Mouse (Mus musculus): Measurements from ENCODE around the gene Arl6ip4.

Gene Arl6ip4

DNA sequence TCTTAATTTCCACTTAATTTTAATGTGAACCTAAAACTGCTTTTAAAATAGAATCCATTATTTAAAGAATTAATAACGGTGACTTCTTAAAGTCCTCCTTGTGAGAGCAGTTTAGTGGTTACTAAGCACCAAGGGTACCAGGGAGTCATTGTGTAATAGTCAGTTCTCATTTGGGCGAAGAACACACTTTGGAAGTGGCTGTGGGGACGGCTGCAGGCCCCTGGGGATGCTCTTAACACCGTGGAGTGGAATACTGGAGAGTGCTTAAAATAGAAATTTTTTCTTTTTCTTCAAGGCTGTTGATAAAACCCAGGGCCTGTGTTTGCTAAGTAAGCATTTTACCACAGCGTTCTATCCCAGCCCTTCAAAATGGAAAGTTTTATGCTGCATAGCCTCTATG is 40.1 kb downstream of the Arl6ip4 start:
- no peak for DNase-seq (ENCODE audit: low spot score)

GRCm38 (mm10) chr5:124158305-124158704 is 42.4 kb downstream of the Arl6ip4 start:
- DNase-seq (ENCODE audit: low spot score), result no peak

DNA sequence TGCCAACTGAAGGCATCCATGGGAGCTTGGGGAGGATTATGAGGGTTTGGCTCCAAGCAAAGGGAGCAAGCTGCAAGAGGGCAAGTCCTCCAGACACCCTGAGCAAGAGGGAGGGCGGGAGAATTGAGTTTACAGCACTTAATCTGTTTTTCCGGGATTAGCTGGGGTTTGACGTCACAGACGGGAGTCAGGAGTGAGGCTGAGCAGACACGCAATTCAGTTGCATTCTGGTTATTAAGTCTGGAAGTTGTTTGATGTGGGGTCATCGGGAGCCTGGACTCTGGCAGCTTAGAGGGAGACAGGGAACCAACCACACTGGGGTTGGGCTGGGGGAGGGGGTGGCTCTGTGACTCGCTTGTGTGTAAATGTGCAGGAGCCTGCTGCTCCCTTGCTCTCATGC is 43.6 kb downstream of the Arl6ip4 start:
- DNase-seq (ENCODE audit: low spot score), result no peak

GRCm38 (mm10) chr5:124161831-124162230 is 45.9 kb downstream of the Arl6ip4 start:
- no peak for DNase-seq (ENCODE audit: low spot score)

DNA sequence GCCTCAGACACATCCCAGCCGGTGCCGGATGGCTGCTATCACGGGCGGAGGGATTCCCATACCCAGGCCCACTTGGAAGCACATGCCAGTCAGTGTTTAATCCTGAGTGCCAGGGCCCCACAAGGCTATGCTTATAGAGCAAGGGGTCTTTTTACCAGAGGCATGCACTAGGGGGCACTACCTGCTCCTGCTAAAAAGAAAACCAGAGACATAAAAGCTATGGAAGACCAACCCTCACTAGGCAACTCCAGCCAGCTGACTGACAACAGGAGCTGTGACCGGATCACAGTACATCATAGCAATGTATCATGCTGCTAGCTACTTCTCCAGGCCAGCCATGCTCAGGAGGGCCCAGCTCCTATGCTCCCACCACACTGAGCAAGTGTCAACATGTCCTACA is 46.7 kb downstream of the Arl6ip4 start:
- DNase-seq (ENCODE audit: low spot score), result peak; percentile 68

GRCm38 (mm10) chr5:124163445-124163844 is 47.6 kb downstream of the Arl6ip4 start:
- no peak for DNase-seq (ENCODE audit: low spot score)

- DNase-seq (ENCODE audit: low spot score), result peak; percentile 68
These were observed 50.0 kb downstream of the Arl6ip4 start for GRCm38 (mm10) chr5:124165622-124166570.

DNA sequence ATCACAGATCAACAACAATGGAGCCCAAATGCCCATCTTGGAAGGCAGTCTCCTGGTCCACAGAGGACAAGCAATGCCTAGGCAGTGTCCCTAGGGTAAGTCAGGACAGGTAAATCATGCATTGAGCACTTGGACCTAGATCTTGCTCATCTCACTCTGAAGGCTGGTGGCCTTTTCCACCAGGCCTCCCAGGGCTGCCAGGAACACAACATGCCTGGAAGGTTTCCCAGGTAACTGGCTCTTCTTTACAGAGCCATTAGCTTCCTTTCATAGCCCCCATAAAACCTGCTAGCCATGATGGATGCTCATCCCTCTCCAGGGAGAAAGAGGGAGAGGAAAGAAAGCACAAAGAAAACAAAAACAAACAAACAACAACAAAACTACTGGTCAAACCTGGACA is 50.9 kb downstream of the Arl6ip4 start:
- no peak for DNase-seq (ENCODE audit: low spot score)

- DNase-seq (ENCODE audit: low spot score), result no peak
These were observed 51.7 kb downstream of the Arl6ip4 start for GRCm38 (mm10) chr5:124167621-124168020.
